Mouse (Mus musculus): ENCODE measurements around the gene Gm43638.
"Not testable (repeated sequence)": the region's sequence is repeated elsewhere in the genome, so short reads cannot be mapped to it uniquely, and the experiment has no call there.

Gm43638 gene

DNA sequence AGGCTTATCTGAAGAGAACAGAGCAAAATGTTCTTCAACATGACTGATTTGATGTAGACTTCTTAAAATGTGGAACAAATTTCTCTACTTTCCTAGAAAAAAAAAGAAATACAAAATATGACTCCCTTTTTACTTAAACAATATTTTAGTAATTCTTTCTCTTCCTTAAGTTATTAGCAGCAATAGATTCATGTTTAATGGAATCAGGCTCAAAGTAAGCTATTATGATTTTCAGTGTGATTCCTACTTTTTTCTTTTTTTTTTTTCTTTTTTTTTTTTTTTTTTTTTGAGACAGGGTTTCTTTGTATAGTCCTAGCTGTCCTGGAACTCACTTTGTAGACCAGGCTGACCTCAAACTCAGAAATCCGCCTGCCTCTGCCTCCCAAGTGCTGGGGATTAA, at the start of gene Gm43638:
TSS of gene Gm43638 (minus strand) at position 101 of the 400 bp plus-strand sequence.
- in situ Hi-C loops (cut with MboI; ENCODE audit: low sequenced_read_pairs), result not testable (repeated sequence)

DNA sequence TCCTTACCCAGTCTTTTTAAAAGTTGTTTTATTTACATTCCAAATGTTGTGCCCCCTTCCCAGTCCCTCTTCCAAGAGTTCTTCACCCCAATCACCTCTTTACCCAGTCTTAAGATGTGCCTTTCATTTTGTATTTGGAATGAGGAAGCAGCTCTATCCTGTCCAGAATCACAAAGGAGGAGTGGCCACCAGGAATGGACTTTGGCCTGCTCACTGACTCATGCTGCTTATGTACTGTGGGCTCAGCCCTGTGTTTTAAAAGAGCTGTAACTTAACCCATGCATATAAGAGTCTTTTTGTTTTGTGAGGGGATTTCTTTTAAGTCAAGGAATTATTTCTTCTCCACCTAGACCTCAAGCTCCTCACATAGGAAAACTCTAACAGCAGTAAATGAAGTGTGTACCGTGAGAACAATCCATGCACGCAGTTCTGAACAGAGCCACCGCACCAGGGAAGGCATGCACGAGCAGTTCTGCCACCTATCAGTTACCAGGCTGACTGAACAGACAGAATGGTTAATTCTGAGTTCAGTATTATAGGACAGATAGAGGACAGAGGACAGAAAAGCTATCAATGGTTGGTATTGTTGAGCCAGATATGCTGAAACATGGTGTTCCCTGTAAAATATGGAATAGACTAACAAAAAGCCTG, 49.5 kb upstream of the Gm43638 start:
- in situ Hi-C loops (cut with MboI; ENCODE audit: low sequenced_read_pairs), result no loop called here

DNA sequence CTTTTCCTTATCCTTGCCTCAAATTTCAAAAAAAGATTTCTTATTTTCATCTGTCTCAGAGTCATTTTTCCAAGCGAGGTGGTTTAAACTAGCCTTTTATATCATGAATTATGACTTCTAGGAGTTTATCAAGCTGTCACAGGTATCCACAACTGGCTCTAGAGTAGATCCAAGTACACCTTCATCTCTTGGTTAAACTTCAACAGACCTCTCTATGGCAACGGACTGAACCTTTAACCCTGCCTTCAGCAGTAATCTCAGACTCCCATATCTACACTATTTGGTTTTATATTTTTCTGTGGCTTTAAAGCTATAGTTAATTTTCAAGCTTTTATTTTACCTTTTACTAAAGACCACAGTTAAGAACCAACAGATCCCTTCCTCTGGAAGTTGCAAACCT, 45.7 kb upstream of the Gm43638 start:
- in situ Hi-C loops (cut with MboI; ENCODE audit: low sequenced_read_pairs), result no loop called here

DNA sequence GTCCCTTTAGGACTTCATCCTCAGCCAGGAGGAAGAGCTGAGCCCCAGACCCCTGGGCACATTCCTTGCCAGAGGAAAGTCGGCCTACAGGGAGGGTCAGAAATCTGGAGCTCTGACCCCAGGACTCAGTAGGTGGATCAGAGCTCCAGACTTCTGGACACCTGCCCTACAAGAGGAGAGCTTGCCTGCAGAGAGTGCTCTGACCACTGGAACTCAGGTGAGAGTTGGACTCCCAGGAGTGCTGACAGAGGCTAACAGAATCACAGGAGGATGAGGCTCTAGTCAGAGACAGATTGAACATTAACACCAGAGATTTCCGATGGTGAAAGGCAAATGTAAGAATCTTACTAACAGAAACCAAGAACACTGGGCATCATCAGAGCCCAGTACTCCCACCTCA, 37.0 kb upstream of the Gm43638 start:
- in situ Hi-C loops (cut with MboI; ENCODE audit: low sequenced_read_pairs), result not testable (repeated sequence)

DNA sequence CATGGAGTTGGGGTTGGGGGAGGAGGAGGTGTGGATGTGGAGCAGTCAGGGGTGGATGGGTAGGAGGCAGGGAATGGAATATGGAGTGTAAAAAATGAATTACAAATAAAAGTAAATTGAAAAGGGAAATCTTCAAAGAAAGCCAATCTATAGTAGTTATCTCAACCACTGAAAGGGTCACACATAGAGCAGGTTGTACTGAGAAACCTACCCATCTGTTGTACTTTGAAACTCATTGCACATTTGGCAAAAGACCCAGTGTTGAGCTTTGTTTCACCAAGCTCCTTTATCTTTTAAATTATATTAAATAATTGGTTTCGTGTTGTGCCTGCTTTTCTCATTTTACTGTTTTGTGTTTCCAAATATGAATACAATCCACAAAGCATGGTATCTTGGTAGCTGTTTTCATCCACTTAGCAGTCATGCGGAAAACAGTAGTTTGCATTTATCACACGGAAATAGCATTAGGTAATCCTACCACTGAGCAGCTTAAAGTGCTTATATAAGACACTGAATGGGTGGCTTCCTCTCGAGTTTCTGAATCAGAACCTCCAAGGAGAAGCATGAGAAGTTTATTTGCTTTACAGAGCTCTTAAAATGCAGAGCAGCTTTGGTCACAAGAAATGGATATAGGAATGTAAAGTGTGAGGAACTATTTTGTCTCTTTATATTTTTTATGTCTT, 19.3 kb upstream of the Gm43638 start:
- in situ Hi-C loops (cut with MboI; ENCODE audit: low sequenced_read_pairs), result no loop called here

DNA sequence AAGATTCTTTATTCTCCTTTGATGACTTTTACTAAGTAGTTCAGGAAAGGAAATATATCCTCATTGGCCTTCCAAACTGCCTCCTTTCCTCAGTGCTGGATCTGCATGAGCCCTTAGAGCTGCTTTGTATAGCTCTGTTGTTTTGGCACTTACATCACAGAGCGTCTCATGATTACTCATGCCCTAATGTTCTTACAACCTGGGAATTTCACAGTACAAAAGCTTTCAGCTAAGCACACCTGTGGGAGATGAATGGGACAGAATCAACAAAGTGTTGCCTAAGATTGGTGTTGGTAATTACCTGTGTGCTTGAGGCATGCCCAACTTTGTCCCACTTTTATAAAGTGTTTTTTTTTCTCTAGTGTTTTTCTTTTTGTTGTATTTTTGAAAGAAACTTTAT, 16.1 kb upstream of the Gm43638 start:
- in situ Hi-C loops (cut with MboI; ENCODE audit: low sequenced_read_pairs), result no loop called here

DNA sequence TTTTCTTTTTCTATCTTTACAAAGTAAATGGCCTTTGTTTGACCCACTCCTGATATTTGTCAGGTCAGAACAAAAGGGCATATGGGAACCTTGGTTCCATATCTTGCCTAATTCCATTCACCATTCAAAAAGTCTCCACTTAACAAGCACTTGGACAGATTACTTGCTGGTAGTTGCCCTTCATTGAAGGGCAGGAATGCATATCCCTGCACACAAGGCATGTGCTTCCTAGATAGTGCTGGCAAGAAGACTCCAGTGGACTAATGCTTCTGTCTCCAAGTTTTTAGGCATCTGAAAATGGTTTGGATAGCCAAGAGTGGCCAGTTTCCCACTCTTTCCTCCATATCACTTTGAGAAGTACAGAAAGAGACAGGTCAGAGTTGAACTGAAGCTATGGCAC, 12.7 kb upstream of the Gm43638 start:
- in situ Hi-C loops (cut with MboI; ENCODE audit: low sequenced_read_pairs), result no loop called here

DNA sequence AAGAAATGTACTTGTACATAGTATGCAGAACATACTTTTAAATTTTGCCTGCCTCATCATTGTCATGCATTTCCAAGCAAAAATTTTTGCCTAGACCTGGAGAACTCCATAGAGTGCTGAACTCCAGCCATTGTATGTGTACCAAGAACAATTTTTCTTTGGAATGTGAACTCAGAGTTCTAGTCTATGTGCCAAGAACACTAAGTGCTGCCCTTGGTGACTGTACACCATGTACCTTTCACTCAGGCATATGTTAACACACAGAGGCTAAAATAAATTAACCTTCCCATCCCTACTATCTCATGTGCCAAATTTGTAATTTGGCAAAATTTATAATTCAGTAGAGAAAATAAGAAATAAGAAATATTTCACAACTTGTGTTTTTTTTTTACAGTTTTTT, 12.3 kb upstream of the Gm43638 start:
- in situ Hi-C loops (cut with MboI; ENCODE audit: low sequenced_read_pairs), result no loop called here

DNA sequence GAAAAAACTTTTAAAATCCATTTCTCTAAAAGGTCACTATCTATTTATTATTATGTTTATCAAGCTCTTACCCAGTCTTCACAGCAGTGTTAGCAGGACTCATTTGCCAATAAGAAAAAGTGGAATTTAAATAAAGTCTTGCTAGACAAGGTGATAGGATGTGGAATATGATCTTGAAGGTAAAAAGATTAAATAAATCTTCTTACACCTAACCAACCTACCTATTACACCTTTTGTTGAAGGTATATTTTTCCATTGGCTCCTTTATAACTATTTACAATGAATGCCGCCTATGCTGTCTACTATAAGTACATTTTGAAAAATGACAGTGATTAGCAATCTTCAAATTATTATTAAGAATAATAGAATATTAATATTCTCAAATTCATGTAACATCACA, 4.2 kb upstream of the Gm43638 start, which contains the start of gene Ugt2a1:
TSS of gene Ugt2a1 (minus strand) at position 101 of the 400 bp plus-strand sequence.
- in situ Hi-C loops (cut with MboI; ENCODE audit: low sequenced_read_pairs), result no loop called here

DNA sequence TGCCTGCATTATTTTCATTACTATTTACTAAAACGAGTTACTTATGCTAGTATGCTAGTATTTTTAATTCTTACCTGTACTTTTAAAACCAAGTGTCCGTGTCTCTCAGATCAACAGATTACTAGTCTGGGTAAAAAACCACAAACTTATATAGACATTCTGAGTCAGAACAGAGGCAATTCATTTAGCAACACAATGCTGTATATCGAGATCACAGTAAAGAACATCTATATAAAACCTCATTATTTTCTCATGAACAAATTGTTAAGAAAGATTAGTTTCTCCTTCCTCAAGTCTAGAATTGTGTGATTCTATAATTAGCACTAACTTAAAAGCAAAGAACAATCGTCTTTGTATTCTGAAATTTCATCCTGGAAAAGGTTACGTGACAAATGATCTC, 4.4 kb downstream of the Gm43638 start, which contains the start of gene Ugt2a2:
TSS of gene Ugt2a2 (minus strand) at position 101 of the 400 bp plus-strand sequence.
- in situ Hi-C loops (cut with MboI; ENCODE audit: low sequenced_read_pairs), result no loop called here

DNA sequence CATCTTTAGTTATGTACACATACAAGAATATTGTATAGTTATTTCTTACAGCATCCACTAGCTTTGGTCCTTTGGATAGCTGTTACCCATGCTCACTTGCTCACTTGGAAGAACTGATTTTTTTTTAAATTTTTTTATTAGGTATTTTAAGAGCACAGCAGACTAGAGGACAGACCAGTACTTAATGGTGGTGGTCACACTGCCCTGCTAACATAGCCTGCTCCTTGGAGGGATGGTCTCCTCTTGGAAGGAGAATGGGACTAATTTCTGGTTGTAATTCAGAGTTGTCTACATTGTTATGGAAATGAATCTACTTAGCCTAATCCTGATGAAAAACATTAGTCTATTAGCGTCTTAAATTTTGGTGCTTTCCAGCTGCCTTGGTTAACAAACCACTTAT, 27.8 kb downstream of the Gm43638 start:
- in situ Hi-C loops (cut with MboI; ENCODE audit: low sequenced_read_pairs), result no loop called here

DNA sequence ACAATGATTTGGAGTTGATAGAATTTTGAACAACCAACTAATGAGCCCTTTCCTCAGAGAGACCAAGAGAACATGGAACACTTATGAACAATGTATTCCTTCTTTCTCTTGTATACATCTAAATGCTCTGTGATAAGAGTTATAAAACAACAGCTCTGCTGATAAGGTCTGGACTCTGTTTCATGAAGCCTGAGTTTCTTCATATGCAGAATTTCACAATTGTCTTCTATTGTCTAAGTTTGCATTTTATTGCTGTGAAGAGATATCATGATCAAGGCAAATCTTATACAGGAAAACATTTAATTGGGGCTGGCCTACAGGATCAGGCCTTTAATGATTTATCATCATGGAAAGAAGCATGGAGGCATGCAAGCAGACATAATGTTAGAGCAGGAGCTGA, 28.9 kb downstream of the Gm43638 start:
- in situ Hi-C loops (cut with MboI; ENCODE audit: low sequenced_read_pairs), result no loop called here

DNA sequence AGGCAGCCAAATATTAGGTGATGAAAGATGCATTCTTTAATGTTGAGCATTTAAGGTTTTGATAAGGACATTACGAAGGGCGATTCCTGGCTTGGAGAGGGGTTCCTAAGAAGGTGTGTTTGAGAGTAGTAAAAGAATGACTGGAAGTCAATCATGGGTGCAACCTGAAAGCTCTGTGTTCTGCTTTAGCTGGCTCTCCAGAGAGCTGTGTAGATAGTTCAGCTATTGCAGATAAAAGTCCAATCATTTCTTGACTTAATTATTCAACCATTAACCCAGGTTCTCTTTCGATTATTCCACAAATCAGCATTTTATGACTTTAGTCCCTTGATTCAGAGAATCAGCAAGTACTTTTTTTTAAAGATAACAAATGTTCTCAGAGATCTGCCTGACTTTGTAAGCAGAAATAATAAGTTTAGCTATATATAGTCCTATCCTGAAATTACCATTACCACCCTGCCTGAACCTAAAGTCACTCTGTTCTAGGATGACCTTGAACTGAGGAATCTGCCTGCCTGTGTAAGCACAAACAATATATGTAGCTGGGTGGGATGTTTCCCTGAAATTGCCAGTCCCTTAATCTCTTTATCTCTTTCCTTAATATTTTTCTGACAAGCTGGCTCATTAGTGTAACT, 30.3 kb downstream of the Gm43638 start:
- in situ Hi-C loops (cut with MboI; ENCODE audit: low sequenced_read_pairs), result no loop called here

DNA sequence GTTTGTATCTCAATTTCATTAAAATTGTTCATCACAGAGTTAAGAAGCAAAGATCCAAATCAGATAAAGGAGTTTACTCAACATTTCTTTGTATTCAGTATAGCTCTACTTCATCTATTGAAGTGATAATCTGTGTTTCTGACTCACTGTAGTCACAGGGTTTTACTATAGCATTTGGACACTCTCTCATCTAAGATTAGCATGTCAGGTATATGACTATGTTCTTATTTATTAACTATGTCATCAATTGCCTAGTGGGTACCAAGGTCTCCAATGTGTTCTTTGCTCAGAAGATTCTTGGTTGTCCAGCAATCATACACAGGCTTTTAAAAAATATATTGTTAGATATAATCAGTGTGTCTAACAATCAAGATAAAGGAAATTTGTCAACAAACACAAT, 31.1 kb downstream of the Gm43638 start:
- in situ Hi-C loops (cut with MboI; ENCODE audit: low sequenced_read_pairs), result no loop called here

DNA sequence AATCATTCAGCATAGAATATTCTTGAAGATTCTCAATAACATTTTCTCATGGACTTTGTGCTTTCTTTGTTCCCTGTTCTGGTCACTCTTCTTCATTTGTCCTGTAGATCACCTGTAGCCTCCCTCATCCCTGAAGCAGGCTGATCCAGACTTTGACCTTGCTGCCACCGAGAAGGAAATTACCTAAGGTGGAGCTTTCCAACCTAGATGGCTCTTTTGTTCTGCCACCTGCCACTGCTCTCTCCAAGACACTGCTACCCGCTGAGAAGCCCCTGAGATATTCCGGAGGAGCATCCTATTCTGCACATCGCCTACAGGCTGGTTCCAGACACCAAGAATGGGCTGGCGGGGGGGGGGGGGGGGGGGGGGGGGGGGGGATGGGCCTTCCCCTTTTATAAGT, 34.1 kb downstream of the Gm43638 start:
- in situ Hi-C loops (cut with MboI; ENCODE audit: low sequenced_read_pairs), result not testable (repeated sequence)

DNA sequence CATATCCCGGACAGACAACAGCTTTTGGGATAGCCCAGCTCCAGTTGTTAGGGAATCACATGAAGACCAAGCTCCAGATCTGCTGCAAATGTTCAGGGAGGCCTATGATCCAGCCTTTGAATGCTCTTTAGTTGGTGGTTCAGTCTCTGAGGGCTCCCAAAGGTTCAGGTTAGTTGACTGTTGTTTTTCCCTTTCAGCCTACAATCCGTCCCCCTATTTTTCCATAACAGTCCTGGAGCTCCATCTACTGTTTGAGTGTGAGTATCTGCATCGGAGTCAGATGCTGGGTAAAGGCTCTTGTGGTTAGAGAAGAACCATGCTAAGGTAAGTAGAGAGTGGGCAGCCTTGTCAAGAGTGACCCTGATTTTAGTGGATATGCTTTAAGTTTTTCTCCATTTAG, 50.3 kb downstream of the Gm43638 start:
- in situ Hi-C loops (cut with MboI; ENCODE audit: low sequenced_read_pairs), result no loop called here

DNA sequence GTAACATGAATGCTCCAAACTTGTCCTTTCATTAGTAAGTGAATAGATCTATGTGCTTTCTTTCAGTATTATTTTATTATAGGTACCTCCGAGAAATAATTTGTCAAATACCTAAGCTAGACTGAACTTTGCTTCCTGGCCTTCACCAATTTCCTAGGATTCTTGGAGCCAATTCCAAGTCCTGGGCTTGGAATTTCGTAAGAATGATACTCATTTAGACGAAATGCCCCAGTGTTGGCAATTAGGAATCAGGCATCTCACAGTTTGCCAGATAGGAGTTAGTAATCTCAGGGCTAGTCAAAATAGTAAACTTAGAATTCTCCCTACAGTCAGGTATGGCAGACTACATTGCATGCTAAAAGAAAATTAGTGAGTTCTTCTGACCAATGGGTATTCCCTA, 60.9 kb downstream of the Gm43638 start:
- in situ Hi-C loops (cut with MboI; ENCODE audit: low sequenced_read_pairs), result no loop called here

DNA sequence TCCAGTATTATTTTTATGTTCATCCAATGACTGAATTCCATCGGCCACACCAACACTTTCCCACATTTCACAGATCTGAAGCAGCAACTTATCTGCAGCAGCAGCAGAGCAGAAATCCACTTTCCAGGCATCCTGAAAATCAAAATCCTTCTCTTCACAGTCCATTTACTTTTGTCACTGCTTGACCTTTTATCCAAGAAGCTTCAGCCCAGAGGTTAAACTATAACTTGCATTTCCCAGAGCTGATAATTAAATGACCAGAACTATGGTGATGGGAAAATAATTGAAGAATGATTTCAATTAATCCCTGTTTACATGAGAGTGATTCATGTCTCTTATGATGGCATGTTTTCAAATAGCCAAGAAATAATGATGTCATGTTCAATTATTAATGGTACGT, 62.6 kb downstream of the Gm43638 start, which contains the start of gene Ugt2b38:
TSS of gene Ugt2b38 (minus strand) at position 163 of the 400 bp plus-strand sequence.
- in situ Hi-C loops (cut with MboI; ENCODE audit: low sequenced_read_pairs), result not testable (repeated sequence)
